Mouse (Mus musculus): ENCODE data around the gene Hspg2. TPM values are rescaled to one million over a fixed set of nuclear protein-coding genes. Genes with fewer than 3 reads are reported as not detected.

Gene Hspg2
- total and polyA plus RNA-seq, 3 experiments, result 114 to 190 (median 174) TPM

GRCm38 (mm10) chr4:137456581-137456980 lies 12.0 kb upstream of the Hspg2 start:
- Histone ChIP-seq H3K79me2 (replicated peaks; ENCODE audit: control insufficient read depth, insufficient read depth, low read length) (no peaks in the 10 kb centered on the region), H3K4me1 (ENCODE audit: control insufficient read depth, insufficient read depth, low read length) (peaks cover 8% of the 10 kb centered on the region), H3K27ac (no peak overlapping the region), H3K4me3 (no peak overlapping the region), H3K9ac (ENCODE audit: low read depth, low read length) (no peak overlapping the region), H3K36me3 (ENCODE audit: control insufficient read depth, insufficient read depth, low read length) (no peaks in the 10 kb centered on the region), H3K27me3 (ENCODE audit: control insufficient read depth, insufficient read depth, low read length) (no peaks in the 10 kb centered on the region)
- intact Hi-C loops (cut with DNase I), result no loop called here
- no peak for TF ChIP-seq POLR2A (IDR thresholded peaks at IDR 0.05; ENCODE audit: insufficient read depth, low read depth, low read length)
- no peak for TF ChIP-seq CTCF (IDR thresholded peaks at IDR 0.05)
- TF ChIP-seq EP300 (IDR thresholded peaks at IDR 0.05; ENCODE audit: insufficient read depth, low read depth, low read length), result no peak
- no peak for DNase-seq
- WGBS, result 70% methylated on average over 12 of the region's 12 CpGs

- Histone ChIP-seq H3K9ac (ENCODE audit: low read depth, low read length) (no peak overlapping the region), H3K27me3 (ENCODE audit: control insufficient read depth, insufficient read depth, low read length) (no peaks in the 10 kb centered on the region), H3K36me3 (ENCODE audit: control insufficient read depth, insufficient read depth, low read length) (no peaks in the 10 kb centered on the region), H3K27ac (no peak overlapping the region), H3K79me2 (replicated peaks; ENCODE audit: control insufficient read depth, insufficient read depth, low read length) (no peaks in the 10 kb centered on the region), H3K4me1 (ENCODE audit: control insufficient read depth, insufficient read depth, low read length) (peaks cover 8% of the 10 kb centered on the region), H3K4me3 (no peak overlapping the region)
- TF ChIP-seq EP300 (IDR thresholded peaks at IDR 0.05; ENCODE audit: insufficient read depth, low read depth, low read length) (no peak), CTCF (IDR thresholded peaks at IDR 0.05) (no peak), POLR2A (IDR thresholded peaks at IDR 0.05; ENCODE audit: insufficient read depth, low read depth, low read length) (no peak)
- 50% methylated on average over 4 of the region's 4 CpGs for WGBS
- intact Hi-C loops (cut with DNase I), result no loop called here
- DNase-seq, result no peak
Measured at GRCm38 (mm10) chr4:137457292-137457691, 11.3 kb upstream of the Hspg2 start.

GRCm38 (mm10) chr4:137458310-137458709 lies 10.3 kb upstream of the Hspg2 start:
- H3K4me1 ChIP-seq (ENCODE audit: control insufficient read depth, insufficient read depth, low read length), result peaks cover 8% of the 10 kb centered on the region
- H3K36me3 ChIP-seq (ENCODE audit: control insufficient read depth, insufficient read depth, low read length), result no peaks in the 10 kb centered on the region
- intact Hi-C loops (cut with DNase I), result loop anchor here (1.0 kb wide), 1 partner anchor 57 kb away; no protein-coding TSS in a partner anchor
- H3K27me3 ChIP-seq (ENCODE audit: control insufficient read depth, insufficient read depth, low read length), result no peaks in the 10 kb centered on the region
- H3K79me2 ChIP-seq (replicated peaks; ENCODE audit: control insufficient read depth, insufficient read depth, low read length), result no peaks in the 10 kb centered on the region
- H3K9ac ChIP-seq (ENCODE audit: low read depth, low read length), result no peak overlapping the region
- no peak overlapping the region for H3K27ac ChIP-seq
- 69% methylated on average over 9 of the region's 9 CpGs for WGBS
- no peak overlapping the region for H3K4me3 ChIP-seq
- no peak for DNase-seq
- TF ChIP-seq POLR2A (IDR thresholded peaks at IDR 0.05; ENCODE audit: insufficient read depth, low read depth, low read length) (no peak), CTCF (IDR thresholded peaks at IDR 0.05) (no peak), EP300 (IDR thresholded peaks at IDR 0.05; ENCODE audit: insufficient read depth, low read depth, low read length) (no peak)

- H3K9ac ChIP-seq (ENCODE audit: low read depth, low read length), result no peak overlapping the region
- intact Hi-C loops (cut with DNase I), result loop anchor here (1.0 kb wide), 1 partner anchor 56 kb away; no protein-coding TSS in a partner anchor
- no peak for TF ChIP-seq CTCF (IDR thresholded peaks at IDR 0.05)
- TF ChIP-seq EP300 (IDR thresholded peaks at IDR 0.05; ENCODE audit: insufficient read depth, low read depth, low read length), result no peak
- no peak for TF ChIP-seq POLR2A (IDR thresholded peaks at IDR 0.05; ENCODE audit: insufficient read depth, low read depth, low read length)
- peaks cover 8% of the 10 kb centered on the region for H3K4me1 ChIP-seq (ENCODE audit: control insufficient read depth, insufficient read depth, low read length)
- H3K79me2 ChIP-seq (replicated peaks; ENCODE audit: control insufficient read depth, insufficient read depth, low read length), result no peaks in the 10 kb centered on the region
- 57% methylated on average over 5 of the region's 5 CpGs for WGBS
- no peak overlapping the region for H3K4me3 ChIP-seq
- H3K36me3 ChIP-seq (ENCODE audit: control insufficient read depth, insufficient read depth, low read length), result no peaks in the 10 kb centered on the region
- no peak overlapping the region for H3K27ac ChIP-seq
- no peak for DNase-seq
- no peaks in the 10 kb centered on the region for H3K27me3 ChIP-seq (ENCODE audit: control insufficient read depth, insufficient read depth, low read length)
Measured at GRCm38 (mm10) chr4:137458861-137459260, 9.7 kb upstream of the Hspg2 start.

- no peak for TF ChIP-seq CTCF (IDR thresholded peaks at IDR 0.05)
- no peak for TF ChIP-seq EP300 (IDR thresholded peaks at IDR 0.05; ENCODE audit: insufficient read depth, low read depth, low read length)
- no peak for TF ChIP-seq POLR2A (IDR thresholded peaks at IDR 0.05; ENCODE audit: insufficient read depth, low read depth, low read length)
- Histone ChIP-seq H3K4me1 (ENCODE audit: control insufficient read depth, insufficient read depth, low read length) (peaks cover 19% of the 10 kb centered on the region), H3K9ac (ENCODE audit: low read depth, low read length) (0 out of 2 replicates have a peak overlapping the region, but pooled peaks have one; percentile 19), H3K27ac (peak overlapping the region; percentile 41; the same call in 1 of the 2 replicates), H3K79me2 (replicated peaks; ENCODE audit: control insufficient read depth, insufficient read depth, low read length) (no peaks in the 10 kb centered on the region), H3K27me3 (ENCODE audit: control insufficient read depth, insufficient read depth, low read length) (no peaks in the 10 kb centered on the region), H3K36me3 (ENCODE audit: control insufficient read depth, insufficient read depth, low read length) (no peaks in the 10 kb centered on the region), H3K4me3 (no peak overlapping the region)
- intact Hi-C loops (cut with DNase I), result no loop called here
- 54% methylated on average over 14 of the region's 14 CpGs for WGBS
- DNase-seq, result no peak
Measured at GRCm38 (mm10) chr4:137460676-137461075, 7.9 kb upstream of the Hspg2 start.

GRCm38 (mm10) chr4:137461217-137461616 lies 7.4 kb upstream of the Hspg2 start:
- H3K4me3 ChIP-seq, result no peak overlapping the region
- peaks cover 19% of the 10 kb centered on the region for H3K4me1 ChIP-seq (ENCODE audit: control insufficient read depth, insufficient read depth, low read length)
- H3K27ac ChIP-seq, result peak overlapping the region; percentile 41; the same call in 1 of the 2 replicates
- no peak overlapping the region for H3K9ac ChIP-seq (ENCODE audit: low read depth, low read length)
- TF ChIP-seq EP300 (IDR thresholded peaks at IDR 0.05; ENCODE audit: insufficient read depth, low read depth, low read length) (no peak), POLR2A (IDR thresholded peaks at IDR 0.05; ENCODE audit: insufficient read depth, low read depth, low read length) (no peak), CTCF (IDR thresholded peaks at IDR 0.05) (no peak)
- intact Hi-C loops (cut with DNase I), result no loop called here
- H3K79me2 ChIP-seq (replicated peaks; ENCODE audit: control insufficient read depth, insufficient read depth, low read length), result no peaks in the 10 kb centered on the region
- H3K36me3 ChIP-seq (ENCODE audit: control insufficient read depth, insufficient read depth, low read length), result no peaks in the 10 kb centered on the region
- H3K27me3 ChIP-seq (ENCODE audit: control insufficient read depth, insufficient read depth, low read length), result no peaks in the 10 kb centered on the region
- 59% methylated on average over 4 of the region's 4 CpGs for WGBS
- DNase-seq, result no peak
